Mouse (Mus musculus): ENCODE data around the gene Traip. TPM values are rescaled to one million over a fixed set of nuclear protein-coding genes. Genes with fewer than 3 reads are reported as not detected.

Gene Traip
- polyA plus RNA-seq, 1 experiment from 2014 or later = 45.9 TPM

GRCm38 (mm10) chr9:107964681-107965080, 14.7 kb downstream of the Traip start:
- H3K36me3 ChIP-seq = peaks cover 96% of the 10 kb centered on the region
- peaks cover 7% of the 10 kb centered on the region for H3K4me1 ChIP-seq
- H3K4me3 ChIP-seq = no peak overlapping the region
- no peak for DNase-seq (ENCODE audit: low spot score)
- no peak overlapping the region for H3K27ac ChIP-seq
- H3K27me3 ChIP-seq (ENCODE audit: low read depth, poor library complexity, severe bottlenecking) = no peaks in the 10 kb centered on the region
- H3K9me3 ChIP-seq (replicated peaks) = no peaks in the 10 kb centered on the region
- WGBS = 95% methylated on average over 9 of the region's 9 CpGs

- DNase-seq (ENCODE audit: low spot score) = no peak
- Histone ChIP-seq H3K27ac (0 out of 2 replicates have a peak overlapping the region, but pooled peaks have one; percentile 33), H3K4me3 (no peak overlapping the region), H3K9me3 (replicated peaks) (no peaks in the 10 kb centered on the region), H3K27me3 (ENCODE audit: low read depth, poor library complexity, severe bottlenecking) (no peaks in the 10 kb centered on the region), H3K4me1 (peaks cover 4% of the 10 kb centered on the region; the same call in 1 of the 2 replicates), H3K36me3 (peaks cover 96% of the 10 kb centered on the region)
- WGBS = 89% methylated on average over 10 of the region's 10 CpGs
Measured at GRCm38 (mm10) chr9:107966676-107967075, 16.7 kb downstream of the Traip start.

- no peaks in the 10 kb centered on the region for H3K9me3 ChIP-seq (replicated peaks)
- H3K4me3 ChIP-seq = no peak overlapping the region
- whole genome bisulfite sequencing = 93% methylated on average over 6 of the region's 6 CpGs
- H3K27ac ChIP-seq = no peak overlapping the region
- DNase-seq (ENCODE audit: low spot score) = no peak
- H3K27me3 ChIP-seq (ENCODE audit: low read depth, poor library complexity, severe bottlenecking) = no peaks in the 10 kb centered on the region
- H3K36me3 ChIP-seq = peaks cover 96% of the 10 kb centered on the region
- peaks cover 7% of the 10 kb centered on the region; the same call in 1 of the 2 replicates for H3K4me1 ChIP-seq
Measured at GRCm38 (mm10) chr9:107967437-107967836, 17.5 kb downstream of the Traip start.

- H3K36me3 ChIP-seq = peaks cover 96% of the 10 kb centered on the region
- H3K27ac ChIP-seq = no peak overlapping the region
- H3K4me1 ChIP-seq = peaks cover 7% of the 10 kb centered on the region; the same call in 1 of the 2 replicates
- no peaks in the 10 kb centered on the region for H3K27me3 ChIP-seq (ENCODE audit: low read depth, poor library complexity, severe bottlenecking)
- no peaks in the 10 kb centered on the region for H3K9me3 ChIP-seq (replicated peaks)
- WGBS = 94% methylated on average over 7 of the region's 7 CpGs
- DNase-seq (ENCODE audit: low spot score) = no peak
- H3K4me3 ChIP-seq = no peak overlapping the region
Measured at GRCm38 (mm10) chr9:107968531-107968930, 18.6 kb downstream of the Traip start.

- WGBS = 94% methylated on average over 5 of the region's 5 CpGs
- H3K36me3 ChIP-seq = peaks cover 82% of the 10 kb centered on the region
- no peaks in the 10 kb centered on the region for H3K9me3 ChIP-seq (replicated peaks)
- peaks cover 14% of the 10 kb centered on the region for H3K4me1 ChIP-seq
- no peaks in the 10 kb centered on the region for H3K27me3 ChIP-seq (ENCODE audit: low read depth, poor library complexity, severe bottlenecking)
- DNase-seq (ENCODE audit: low spot score) = no peak
- H3K27ac ChIP-seq = peak overlapping the region; percentile 53; the same call in 1 of the 2 replicates
- H3K4me3 ChIP-seq = no peak overlapping the region
Measured at GRCm38 (mm10) chr9:107970311-107970710, 20.4 kb downstream of the Traip start.

GRCm38 (mm10) chr9:107971690-107972541, 22.0 kb downstream of the Traip start:
- Histone ChIP-seq H3K4me1 (peaks cover 25% of the 10 kb centered on the region), H3K27ac (peak overlapping the region; percentile 53), H3K9me3 (replicated peaks) (no peaks in the 10 kb centered on the region), H3K4me3 (no peak overlapping the region), H3K36me3 (peaks cover 67% of the 10 kb centered on the region), H3K27me3 (ENCODE audit: low read depth, poor library complexity, severe bottlenecking) (no peaks in the 10 kb centered on the region)
- no peak for DNase-seq (ENCODE audit: low spot score)
- WGBS = 77% methylated on average over 8 of the region's 8 CpGs

GRCm38 (mm10) chr9:107974491-107975171, 24.7 kb downstream of the Traip start:
- H3K4me3 ChIP-seq = no peak overlapping the region
- peak overlapping the region; percentile 51; the same call in 1 of the 2 replicates for H3K27ac ChIP-seq

GRCm38 (mm10) chr9:107975399-107976386, 25.8 kb downstream of the Traip start, which contains the start of gene Uba7:
TSS of gene Uba7 (plus strand) at chr9:107975505.
- H3K36me3 ChIP-seq = peaks cover 46% of the 10 kb centered on the region
- H3K27ac ChIP-seq = peak within 1 kb of the TSS; percentile 81
- peaks cover 52% of the 10 kb centered on the region for H3K4me1 ChIP-seq
- H3K4me3 ChIP-seq = peak within 1 kb of the TSS; percentile 30
- WGBS = 76% methylated on average over 12 of the region's 12 CpGs
- no peak for DNase-seq (ENCODE audit: low spot score)
- H3K9me3 ChIP-seq (replicated peaks) = no peaks in the 10 kb centered on the region
- H3K27me3 ChIP-seq (ENCODE audit: low read depth, poor library complexity, severe bottlenecking) = no peaks in the 10 kb centered on the region

More at GRCm38 (mm10) chr9:107974491-107975171, 24.7 kb downstream of the Traip start:
- Histone ChIP-seq H3K36me3 (peaks cover 49% of the 10 kb centered on the region), H3K4me1 (peaks cover 42% of the 10 kb centered on the region), H3K27me3 (ENCODE audit: low read depth, poor library complexity, severe bottlenecking) (no peaks in the 10 kb centered on the region), H3K9me3 (replicated peaks) (no peaks in the 10 kb centered on the region)
- 83% methylated on average over 10 of the region's 10 CpGs for WGBS
- DNase-seq (ENCODE audit: low spot score) = no peak

GRCm38 (mm10) chr9:107978815-107979214, 28.9 kb downstream of the Traip start:
- Histone ChIP-seq H3K27ac (peak overlapping the region; percentile 98), H3K36me3 (peaks cover 27% of the 10 kb centered on the region), H3K27me3 (ENCODE audit: low read depth, poor library complexity, severe bottlenecking) (no peaks in the 10 kb centered on the region), H3K4me1 (peaks cover 77% of the 10 kb centered on the region), H3K9me3 (replicated peaks) (no peaks in the 10 kb centered on the region), H3K4me3 (no peak overlapping the region)
- DNase-seq (ENCODE audit: low spot score) = no peak
- 94% methylated on average over 12 of the region's 12 CpGs for WGBS

- Histone ChIP-seq H3K4me3 (peak overlapping the region; percentile 83), H3K27me3 (ENCODE audit: low read depth, poor library complexity, severe bottlenecking) (no peaks in the 10 kb centered on the region), H3K27ac (peak overlapping the region; percentile 98), H3K4me1 (peaks cover 82% of the 10 kb centered on the region), H3K36me3 (peaks cover 40% of the 10 kb centered on the region), H3K9me3 (replicated peaks) (no peaks in the 10 kb centered on the region)
- WGBS = 9% methylated on average over 7 of the region's 7 CpGs
- DNase-seq (ENCODE audit: low spot score) = peak; percentile 89
Measured at GRCm38 (mm10) chr9:107981684-107982605, 32.0 kb downstream of the Traip start.

- H3K27me3 ChIP-seq (ENCODE audit: low read depth, poor library complexity, severe bottlenecking) = no peaks in the 10 kb centered on the region
- no peaks in the 10 kb centered on the region for H3K9me3 ChIP-seq (replicated peaks)
- 16% methylated on average over 14 of the region's 14 CpGs for WGBS
- peak within 1 kb of the TSS; percentile 98 for H3K27ac ChIP-seq
- H3K4me1 ChIP-seq = peaks cover 83% of the 10 kb centered on the region
- H3K36me3 ChIP-seq = peaks cover 40% of the 10 kb centered on the region
- H3K4me3 ChIP-seq = peak within 1 kb of the TSS; percentile 83
- peak; percentile 93 for DNase-seq (ENCODE audit: low spot score)
Measured at GRCm38 (mm10) chr9:107982681-107983346, 32.9 kb downstream of the Traip start, which contains the start of gene Gm20661. TSS of gene Gm20661 (plus strand) at chr9:107983058.

All from limb, embryonic 10.5 days (tissue).